ENCODE assay signal across 8 mouse cellular contexts in genomic region chr13:104509561-104510493, GRCm38 (mm10).
A peak's percentile ranks its signal among the peaks of the same experiment; 100 is the strongest.
DNase-seq lines count a peak whose midpoint lies in the region; ATAC-seq and TF ChIP-seq lines count a peak whose summit lies in the region.

No protein-coding gene starts in this region.

- H3K4me3 ChIP-seq in lung, postnatal 0 days (ENCODE audit: low read depth, low read length): no peak overlapping the region
- H3K4me3 ChIP-seq in limb, embryonic 15.5 days: no peak overlapping the region
- no peak overlapping the region for H3K4me3 ChIP-seq in kidney, adult 2 months (ENCODE audit: insufficient read depth, low read depth, low read length)

- H3K27me3 ChIP-seq in lung, postnatal 0 days (replicated peaks; ENCODE audit: insufficient read depth, low read length): no peaks in the 10 kb centered on the region
- no peaks in the 10 kb centered on the region for H3K27me3 ChIP-seq in limb, embryonic 15.5 days
- no peaks in the 10 kb centered on the region for H3K27me3 ChIP-seq in kidney, adult 2 months (replicated peaks; ENCODE audit: control insufficient read depth, insufficient read depth, low read length)

- ATAC-seq in lung, postnatal 0 days: 0 out of 2 replicates have a peak, but pooled peaks have one; percentile 20
- 0 out of 2 replicates have a peak, but pooled peaks have one; percentile 15 for ATAC-seq in limb, embryonic 15.5 days (ENCODE audit: insufficient number of reproducible peaks, low FRiP score, low TSS enrichment, low read depth)

- peaks cover 7% of the 10 kb centered on the region; the same call in 1 of the 2 replicates for H3K4me1 ChIP-seq in lung, postnatal 0 days (ENCODE audit: insufficient read depth, low read depth, low read length)
- H3K4me1 ChIP-seq in limb, embryonic 15.5 days: peaks cover 4% of the 10 kb centered on the region; the same call in 1 of the 2 replicates
- no peaks in the 10 kb centered on the region; the same call in 1 of the 2 replicates for H3K4me1 ChIP-seq in kidney, adult 2 months (ENCODE audit: control insufficient read depth, insufficient read depth, low read length)

- no peak for TF ChIP-seq CTCF in lung, postnatal 0 days (IDR thresholded peaks at IDR 0.05)
- TF ChIP-seq CTCF in kidney, adult 2 months (conservative IDR thresholded peaks at IDR 0.05; ENCODE audit: insufficient read depth, insufficient read length, low read depth, low read length): no peak

- no peak for TF ChIP-seq EP300 in lung, postnatal 0 days (IDR thresholded peaks at IDR 0.05)

- no peaks in the 10 kb centered on the region for H3K9me3 ChIP-seq in lung, postnatal 0 days (ENCODE audit: low read length)
- no peaks in the 10 kb centered on the region for H3K9me3 ChIP-seq in limb, embryonic 15.5 days

- no peak for TF ChIP-seq POLR2A in kidney, adult 2 months (IDR thresholded peaks at IDR 0.05; ENCODE audit: low read depth, low read length)

- no peak overlapping the region for H3K9ac ChIP-seq in lung, postnatal 0 days (replicated peaks; ENCODE audit: low read depth)
- no peak overlapping the region for H3K9ac ChIP-seq in limb, embryonic 15.5 days

- no peak for DNase-seq in lung, postnatal 0 days (ENCODE audit: low spot score)
- no peak for DNase-seq in lung, postnatal 36 days
- DNase-seq in cerebellum, postnatal 14 days: peak; percentile 73 to 79
- peak; percentile 89 for DNase-seq in gastrocnemius, postnatal 25 days
- no peak for DNase-seq in kidney, adult 2 months
- DNase-seq in ovary, postnatal 10 days (ENCODE audit: low spot score): no peak
- DNase-seq in right cerebral cortex, postnatal 25 days: no peak

- H3K4me2 ChIP-seq in lung, postnatal 0 days (replicated peaks; ENCODE audit: low read depth, low read length): no peak overlapping the region
- no peak overlapping the region for H3K4me2 ChIP-seq in limb, embryonic 15.5 days

- no peak overlapping the region for H3K27ac ChIP-seq in lung, postnatal 0 days (ENCODE audit: low read length)
- no peak overlapping the region for H3K27ac ChIP-seq in limb, embryonic 15.5 days
- H3K27ac ChIP-seq in kidney, adult 2 months (ENCODE audit: insufficient read depth, low read depth, low read length): no peak overlapping the region

- H3K36me3 ChIP-seq in lung, postnatal 0 days (ENCODE audit: insufficient read depth, low read length): no peaks in the 10 kb centered on the region
- H3K36me3 ChIP-seq in limb, embryonic 15.5 days: no peaks in the 10 kb centered on the region
- H3K36me3 ChIP-seq in kidney, adult 2 months (ENCODE audit: control insufficient read depth, insufficient read depth, low read length): no peaks in the 10 kb centered on the region

- 75% methylated on average over 26 of the region's 26 CpGs for WGBS in lung, postnatal 0 days
- WGBS in limb, embryonic 15.5 days: 69% methylated on average over 26 of the region's 26 CpGs
- WGBS in kidney, adult 2 months: 89% methylated on average over 26 of the region's 26 CpGs

Comparison
In these comparisons a context has a peak if more than half of its experiments do, and no peak if none do; other contexts are left out.
1. DNase-seq: peak in cerebellum, postnatal 14 days (2 of 2) and gastrocnemius, postnatal 25 days (single experiment); none in lung, postnatal 0 days (single experiment), lung, postnatal 36 days (single experiment), kidney, adult 2 months (single experiment), ovary, postnatal 10 days (single experiment) and right cerebral cortex, postnatal 25 days (single experiment).